Mouse (Mus musculus): ENCODE data around the gene Slco1a6. TPM values are rescaled to one million over a fixed set of nuclear protein-coding genes. Genes with fewer than 3 reads are reported as not detected.

Slco1a6 gene
- polyA plus RNA-seq, 2 experiments, result not detected

- H3K36me3 ChIP-seq (replicated peaks; ENCODE audit: control insufficient read depth, insufficient read depth, low read depth), result no peaks in the 10 kb centered on the region
- H3K4me3 ChIP-seq (ENCODE audit: insufficient read depth in 1 of 2, low read depth in 2 of 2, low read length in 2 of 2), result no peak overlapping the region
- H3K4me1 ChIP-seq (replicated peaks; ENCODE audit: control insufficient read depth in 2 of 2, insufficient read depth in 2 of 2, low read length in 1 of 2), result no peaks in the 10 kb centered on the region
- no peak for TF ChIP-seq EP300 (IDR thresholded peaks at IDR 0.05; ENCODE audit: low read depth)
- TF ChIP-seq CTCF (IDR thresholded peaks at IDR 0.05; ENCODE audit: low read depth), result no peak
- no peaks in the 10 kb centered on the region for H3K9me3 ChIP-seq (ENCODE audit: control insufficient read depth, low read length)
- H3K9ac ChIP-seq (replicated peaks), result no peak overlapping the region
- ATAC-seq (ENCODE audit: insufficient read depth) (no peak), DNase-seq (ENCODE audit: low read depth in 3 of 3, low spot score in 3 of 3) (no peak)
- H3K4me2 ChIP-seq (ENCODE audit: low read depth), result no peak overlapping the region
- H3K27me3 ChIP-seq (ENCODE audit: control insufficient read depth, insufficient read depth, low read length), result no peaks in the 10 kb centered on the region
- H3K27ac ChIP-seq, result no peak overlapping the region
Observed at GRCm38 (mm10) chr6:142211821-142212220, 3.5 kb upstream of the Slco1a6 start.

- no peak overlapping the region for H3K9ac ChIP-seq (replicated peaks)
- no peak overlapping the region for H3K27ac ChIP-seq
- no peaks in the 10 kb centered on the region for H3K27me3 ChIP-seq (ENCODE audit: control insufficient read depth, insufficient read depth, low read length)
- H3K9me3 ChIP-seq (ENCODE audit: control insufficient read depth, low read length), result no peaks in the 10 kb centered on the region
- H3K36me3 ChIP-seq (replicated peaks; ENCODE audit: control insufficient read depth, insufficient read depth, low read depth), result no peaks in the 10 kb centered on the region
- no peaks in the 10 kb centered on the region for H3K4me1 ChIP-seq (replicated peaks; ENCODE audit: control insufficient read depth in 2 of 2, insufficient read depth in 2 of 2, low read length in 1 of 2)
- TF ChIP-seq CTCF (IDR thresholded peaks at IDR 0.05; ENCODE audit: low read depth) (no peak), EP300 (IDR thresholded peaks at IDR 0.05; ENCODE audit: low read depth) (no peak)
- DNase-seq (ENCODE audit: low read depth in 3 of 3, low spot score in 3 of 3) (no peak), ATAC-seq (ENCODE audit: insufficient read depth) (no peak)
- H3K4me3 ChIP-seq (ENCODE audit: insufficient read depth in 1 of 2, low read depth in 2 of 2, low read length in 2 of 2), result no peak overlapping the region
- H3K4me2 ChIP-seq (ENCODE audit: low read depth), result no peak overlapping the region
Observed at GRCm38 (mm10) chr6:142209749-142210148, 1.4 kb upstream of the Slco1a6 start.

GRCm38 (mm10) chr6:142200524-142200923, 7.8 kb downstream of the Slco1a6 start:
- no peaks in the 10 kb centered on the region for H3K4me1 ChIP-seq (replicated peaks; ENCODE audit: control insufficient read depth in 2 of 2, insufficient read depth in 2 of 2, low read length in 1 of 2)
- no peak overlapping the region for H3K4me3 ChIP-seq (ENCODE audit: insufficient read depth in 1 of 2, low read depth in 2 of 2, low read length in 2 of 2)
- ATAC-seq (ENCODE audit: insufficient read depth) (no peak), DNase-seq (ENCODE audit: low read depth in 3 of 3, low spot score in 3 of 3) (no peak)
- no peak overlapping the region for H3K9ac ChIP-seq (replicated peaks)
- H3K4me2 ChIP-seq (ENCODE audit: low read depth), result no peak overlapping the region
- no peaks in the 10 kb centered on the region for H3K9me3 ChIP-seq (ENCODE audit: control insufficient read depth, low read length)
- no peak for TF ChIP-seq CTCF (IDR thresholded peaks at IDR 0.05; ENCODE audit: low read depth)
- no peak for TF ChIP-seq EP300 (IDR thresholded peaks at IDR 0.05; ENCODE audit: low read depth)
- no peaks in the 10 kb centered on the region for H3K27me3 ChIP-seq (ENCODE audit: control insufficient read depth, insufficient read depth, low read length)
- H3K36me3 ChIP-seq (replicated peaks; ENCODE audit: control insufficient read depth, insufficient read depth, low read depth), result no peaks in the 10 kb centered on the region
- H3K27ac ChIP-seq, result no peak overlapping the region

DNA sequence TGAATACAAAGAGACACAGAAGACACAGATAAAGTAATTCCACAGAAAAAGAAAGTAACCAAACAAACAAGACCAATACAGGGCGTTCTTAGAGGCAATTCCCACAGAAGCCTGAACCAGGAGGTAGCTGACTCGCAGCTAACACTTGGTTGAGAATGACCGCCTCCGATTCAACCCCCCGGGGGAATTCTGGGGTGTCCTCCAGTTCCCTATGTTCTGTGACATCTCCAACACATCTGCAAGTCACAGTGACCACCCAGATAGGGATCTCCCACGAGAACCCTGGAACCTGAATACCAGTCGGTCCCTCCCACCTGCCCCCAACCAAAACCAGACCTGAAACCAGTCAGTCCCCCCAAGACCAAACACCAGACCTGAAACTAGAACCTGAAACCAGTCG, 14.1 kb downstream of the Slco1a6 start:
- H3K9ac ChIP-seq (replicated peaks), result no peak overlapping the region
- no peaks in the 10 kb centered on the region for H3K4me1 ChIP-seq (replicated peaks; ENCODE audit: control insufficient read depth in 2 of 2, insufficient read depth in 2 of 2, low read length in 1 of 2)
- ATAC-seq (ENCODE audit: insufficient read depth) (no peak), DNase-seq (ENCODE audit: low read depth in 3 of 3, low spot score in 3 of 3) (no peak)
- no peak for TF ChIP-seq EP300 (IDR thresholded peaks at IDR 0.05; ENCODE audit: low read depth)
- TF ChIP-seq CTCF (IDR thresholded peaks at IDR 0.05; ENCODE audit: low read depth), result no peak
- H3K4me2 ChIP-seq (ENCODE audit: low read depth), result no peak overlapping the region
- H3K36me3 ChIP-seq (replicated peaks; ENCODE audit: control insufficient read depth, insufficient read depth, low read depth), result no peaks in the 10 kb centered on the region
- H3K27ac ChIP-seq, result no peak overlapping the region
- 56% methylated on average over 8 of the region's 8 CpGs for WGBS (ENCODE audit: insufficient replicate concordance)
- H3K4me3 ChIP-seq (ENCODE audit: insufficient read depth in 1 of 2, low read depth in 2 of 2, low read length in 2 of 2), result no peak overlapping the region
- no peaks in the 10 kb centered on the region for H3K27me3 ChIP-seq (ENCODE audit: control insufficient read depth, insufficient read depth, low read length)
- no peaks in the 10 kb centered on the region for H3K9me3 ChIP-seq (ENCODE audit: control insufficient read depth, low read length)

- TF ChIP-seq EP300 (IDR thresholded peaks at IDR 0.05; ENCODE audit: low read depth), result no peak
- Histone ChIP-seq H3K9me3 (ENCODE audit: control insufficient read depth, low read length) (no peaks in the 10 kb centered on the region), H3K4me1 (replicated peaks; ENCODE audit: control insufficient read depth in 2 of 2, insufficient read depth in 2 of 2, low read length in 1 of 2) (no peaks in the 10 kb centered on the region), H3K4me2 (ENCODE audit: low read depth) (no peak overlapping the region), H3K27ac (no peak overlapping the region), H3K4me3 (ENCODE audit: insufficient read depth in 1 of 2, low read depth in 2 of 2, low read length in 2 of 2) (no peak overlapping the region), H3K27me3 (ENCODE audit: control insufficient read depth, insufficient read depth, low read length) (no peaks in the 10 kb centered on the region), H3K9ac (replicated peaks) (no peak overlapping the region), H3K36me3 (replicated peaks; ENCODE audit: control insufficient read depth, insufficient read depth, low read depth) (no peaks in the 10 kb centered on the region)
- no peak for ATAC-seq (ENCODE audit: insufficient read depth)
- no peak for DNase-seq (ENCODE audit: low read depth in 3 of 3, low spot score in 3 of 3)
- 28% methylated on average over 1 of the region's 1 CpGs for WGBS (ENCODE audit: insufficient replicate concordance)
Observed at GRCm38 (mm10) chr6:142191962-142192361, 16.4 kb downstream of the Slco1a6 start.

DNA sequence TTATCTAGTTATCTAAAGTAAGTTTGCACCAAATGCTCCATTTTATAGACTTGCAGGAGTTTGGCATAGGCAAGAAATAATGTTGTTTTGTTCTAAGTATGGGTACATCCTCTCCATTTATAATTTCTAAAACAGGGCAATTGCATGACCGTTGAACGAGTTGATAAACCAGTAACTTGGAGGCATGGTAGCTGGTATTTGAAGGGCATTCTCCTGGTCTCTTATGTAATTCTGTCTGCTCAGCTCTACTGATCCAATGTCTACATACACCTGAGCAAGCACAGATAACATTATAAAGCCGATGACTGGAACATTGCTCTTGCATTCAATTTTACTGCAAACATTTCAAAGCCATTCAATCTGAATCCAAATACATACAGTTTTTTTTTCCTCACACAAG, 20.9 kb downstream of the Slco1a6 start:
- Histone ChIP-seq H3K4me2 (ENCODE audit: low read depth) (no peak overlapping the region), H3K4me3 (ENCODE audit: insufficient read depth in 1 of 2, low read depth in 2 of 2, low read length in 2 of 2) (no peak overlapping the region), H3K9me3 (ENCODE audit: control insufficient read depth, low read length) (no peaks in the 10 kb centered on the region), H3K27ac (no peak overlapping the region), H3K36me3 (replicated peaks; ENCODE audit: control insufficient read depth, insufficient read depth, low read depth) (no peaks in the 10 kb centered on the region), H3K4me1 (replicated peaks; ENCODE audit: control insufficient read depth in 2 of 2, insufficient read depth in 2 of 2, low read length in 1 of 2) (no peaks in the 10 kb centered on the region), H3K9ac (replicated peaks) (no peak overlapping the region), H3K27me3 (ENCODE audit: control insufficient read depth, insufficient read depth, low read length) (no peaks in the 10 kb centered on the region)
- DNase-seq (ENCODE audit: low read depth in 3 of 3, low spot score in 3 of 3), result no peak
- 77% methylated on average over 3 of the region's 3 CpGs for WGBS (ENCODE audit: insufficient replicate concordance)
- ATAC-seq (ENCODE audit: insufficient read depth), result no peak
- TF ChIP-seq CTCF (IDR thresholded peaks at IDR 0.05; ENCODE audit: low read depth) (no peak), EP300 (IDR thresholded peaks at IDR 0.05; ENCODE audit: low read depth) (no peak)
